Mouse (Mus musculus): ENCODE data around the gene Rspo3. TPM values are rescaled to one million over a fixed set of nuclear protein-coding genes. Genes with fewer than 3 reads are reported as not detected.

Gene Rspo3
- polyA plus RNA-seq, 1 experiment from 2014 or later: 10.3 TPM

DNA sequence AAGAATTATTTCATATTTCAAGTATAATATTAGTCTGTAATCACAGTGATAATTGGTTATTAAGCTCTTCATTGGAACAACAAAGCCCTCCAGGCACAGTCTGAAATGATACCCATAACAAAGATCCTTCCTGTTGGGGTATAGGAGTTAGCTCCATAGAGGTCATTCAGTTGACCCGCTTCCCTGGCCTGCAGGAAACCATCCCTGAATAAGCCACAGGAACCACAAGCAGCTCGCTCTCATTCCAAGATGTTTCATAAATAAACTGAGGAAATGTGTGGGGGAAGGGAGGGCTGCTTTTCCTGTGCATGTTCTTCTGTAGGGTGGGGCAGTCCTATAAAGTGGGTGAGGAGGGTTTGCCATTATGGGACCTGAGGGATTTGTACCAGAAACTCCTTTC lies 27.5 kb downstream of the Rspo3 start:
- Histone ChIP-seq H3K9me3 (replicated peaks; ENCODE audit: low read length) (no peaks in the 10 kb centered on the region), H3K27ac (no peak overlapping the region), H3K4me1 (replicated peaks; ENCODE audit: insufficient read depth, low read length) (no peaks in the 10 kb centered on the region), H3K36me3 (ENCODE audit: insufficient read depth, low read length) (no peaks in the 10 kb centered on the region), H3K4me2 (ENCODE audit: low read length) (no peak overlapping the region), H3K4me3 (replicated peaks; ENCODE audit: low read depth, low read length) (no peak overlapping the region), H3K9ac (ENCODE audit: low read depth, low read length) (no peak overlapping the region), H3K27me3 (ENCODE audit: insufficient read depth, low read length) (no peaks in the 10 kb centered on the region)
- peak; percentile 6 for DNase-seq (ENCODE audit: low spot score)
- no peak for ATAC-seq (replicated peaks; ENCODE audit: low FRiP score, low read depth)
- 46% methylated on average over 2 of the region's 2 CpGs for WGBS
- no peak for TF ChIP-seq CTCF (IDR thresholded peaks at IDR 0.05; ENCODE audit: low read depth)

DNA sequence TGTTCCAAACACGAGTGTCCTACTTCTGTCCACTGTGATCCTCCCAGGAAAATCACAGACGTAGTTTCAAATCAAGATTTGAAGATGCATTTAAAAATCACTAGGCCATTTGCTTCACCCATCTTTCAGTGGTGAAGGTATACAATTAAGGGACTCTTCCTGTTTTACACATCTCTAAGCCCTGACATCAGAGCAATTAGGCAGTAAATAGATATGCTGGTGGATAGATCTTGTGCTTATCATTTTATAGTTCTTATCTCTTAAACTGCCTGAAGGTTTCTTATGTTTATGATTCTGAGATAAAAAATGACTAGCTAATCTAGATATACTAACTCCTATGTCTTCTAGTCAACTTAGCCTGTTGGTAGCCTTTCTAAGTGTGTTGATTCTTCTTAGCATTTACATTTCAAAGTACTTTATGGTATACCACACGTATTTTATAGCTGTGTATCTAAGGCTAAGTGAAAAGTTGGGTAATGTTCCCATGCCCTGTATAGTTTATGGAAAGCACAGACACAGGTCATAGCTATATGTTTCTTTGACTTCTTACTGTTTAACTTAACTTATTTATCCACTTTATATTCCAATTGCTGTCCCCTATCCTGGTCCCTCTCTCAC lies 38.4 kb downstream of the Rspo3 start:
- ATAC-seq (replicated peaks; ENCODE audit: low FRiP score, low read depth) (no peak), DNase-seq (ENCODE audit: low spot score) (no peak)
- Histone ChIP-seq H3K27me3 (ENCODE audit: insufficient read depth, low read length) (no peaks in the 10 kb centered on the region), H3K9ac (ENCODE audit: low read depth, low read length) (no peak overlapping the region), H3K27ac (no peak overlapping the region), H3K36me3 (ENCODE audit: insufficient read depth, low read length) (no peaks in the 10 kb centered on the region), H3K4me1 (replicated peaks; ENCODE audit: insufficient read depth, low read length) (no peaks in the 10 kb centered on the region), H3K9me3 (replicated peaks; ENCODE audit: low read length) (no peaks in the 10 kb centered on the region), H3K4me3 (replicated peaks; ENCODE audit: low read depth, low read length) (no peak overlapping the region), H3K4me2 (ENCODE audit: low read length) (no peak overlapping the region)
- no peak for TF ChIP-seq CTCF (IDR thresholded peaks at IDR 0.05; ENCODE audit: low read depth)
- WGBS: 77% methylated on average over 3 of the region's 3 CpGs

DNA sequence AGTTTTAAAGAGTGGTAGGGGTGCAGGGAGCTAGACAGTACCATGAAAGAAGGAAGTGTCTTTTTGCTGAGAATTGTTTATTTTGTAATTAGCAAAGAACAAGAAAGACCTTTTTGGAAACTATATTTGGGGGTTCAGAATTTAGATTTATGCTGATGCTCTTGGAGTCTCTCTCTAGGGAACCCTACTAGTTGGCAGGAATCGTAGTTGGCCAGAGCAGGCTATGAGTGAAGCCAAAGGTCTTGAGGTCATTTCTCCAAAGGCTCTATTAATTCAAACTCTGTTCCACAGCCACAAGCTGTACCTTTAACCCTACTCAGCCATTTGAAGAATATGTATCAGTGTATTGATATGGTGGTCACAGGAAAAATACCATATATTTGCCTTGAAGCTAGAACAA lies 41.7 kb downstream of the Rspo3 start:
- Histone ChIP-seq H3K4me2 (ENCODE audit: low read length) (no peak overlapping the region), H3K9me3 (replicated peaks; ENCODE audit: low read length) (no peaks in the 10 kb centered on the region), H3K36me3 (ENCODE audit: insufficient read depth, low read length) (no peaks in the 10 kb centered on the region), H3K4me3 (replicated peaks; ENCODE audit: low read depth, low read length) (no peak overlapping the region), H3K4me1 (replicated peaks; ENCODE audit: insufficient read depth, low read length) (no peaks in the 10 kb centered on the region), H3K9ac (ENCODE audit: low read depth, low read length) (no peak overlapping the region), H3K27me3 (ENCODE audit: insufficient read depth, low read length) (no peaks in the 10 kb centered on the region), H3K27ac (no peak overlapping the region)
- no peak for TF ChIP-seq CTCF (IDR thresholded peaks at IDR 0.05; ENCODE audit: low read depth)
- ATAC-seq (replicated peaks; ENCODE audit: low FRiP score, low read depth): no peak
- WGBS: 68% methylated on average over 1 of the region's 1 CpGs
- DNase-seq (ENCODE audit: low spot score): no peak

DNA sequence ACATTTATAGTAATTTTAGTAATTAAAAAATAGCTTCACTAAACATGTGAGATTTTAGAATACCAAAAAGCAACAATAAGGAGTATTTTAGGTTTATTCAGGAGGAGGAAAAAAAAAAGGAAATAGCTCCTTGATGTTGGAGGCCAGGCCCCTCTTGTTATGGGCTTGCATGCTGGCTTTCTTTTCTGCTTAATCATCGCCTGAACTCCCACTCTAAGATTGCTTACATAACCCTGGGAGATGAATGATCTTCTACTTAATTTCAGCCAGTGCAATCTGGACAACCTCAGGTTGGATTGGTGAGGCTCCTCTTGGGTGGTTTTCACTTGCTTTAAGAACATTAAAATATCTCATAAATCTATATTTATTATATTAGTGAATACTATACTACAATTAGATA lies 54.7 kb downstream of the Rspo3 start:
- DNase-seq (ENCODE audit: low spot score) (no peak), ATAC-seq (replicated peaks; ENCODE audit: low FRiP score, low read depth) (no peak)
- no peak for TF ChIP-seq CTCF (IDR thresholded peaks at IDR 0.05; ENCODE audit: low read depth)
- Histone ChIP-seq H3K9ac (ENCODE audit: low read depth, low read length) (no peak overlapping the region), H3K4me2 (ENCODE audit: low read length) (no peak overlapping the region), H3K9me3 (replicated peaks; ENCODE audit: low read length) (no peaks in the 10 kb centered on the region), H3K36me3 (ENCODE audit: insufficient read depth, low read length) (no peaks in the 10 kb centered on the region), H3K27ac (no peak overlapping the region), H3K4me3 (replicated peaks; ENCODE audit: low read depth, low read length) (no peak overlapping the region), H3K4me1 (replicated peaks; ENCODE audit: insufficient read depth, low read length) (no peaks in the 10 kb centered on the region), H3K27me3 (ENCODE audit: insufficient read depth, low read length) (no peaks in the 10 kb centered on the region)
- WGBS: 29% methylated on average over 1 of the region's 1 CpGs

DNA sequence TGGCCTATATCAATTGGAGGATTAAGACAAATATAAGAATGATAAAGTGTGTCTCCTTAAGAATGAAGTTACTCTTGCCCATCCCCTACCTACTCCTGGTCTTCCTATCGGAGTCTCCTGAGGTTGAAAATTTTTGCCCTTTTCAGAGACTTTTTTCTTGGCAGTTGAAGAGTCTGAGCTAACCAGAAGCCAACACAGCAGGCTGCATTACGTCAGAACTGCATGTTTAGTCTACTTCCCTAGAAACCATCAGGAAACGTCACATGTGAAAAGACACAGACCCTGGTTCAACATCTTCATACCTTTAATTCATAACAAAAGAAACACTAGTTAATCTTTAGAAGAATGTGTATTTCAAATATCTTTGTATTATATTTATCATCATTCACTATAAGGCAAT lies 56.3 kb downstream of the Rspo3 start:
- ATAC-seq (replicated peaks; ENCODE audit: low FRiP score, low read depth): no peak
- H3K9me3 ChIP-seq (replicated peaks; ENCODE audit: low read length): no peaks in the 10 kb centered on the region
- TF ChIP-seq CTCF (IDR thresholded peaks at IDR 0.05; ENCODE audit: low read depth): no peak

DNA sequence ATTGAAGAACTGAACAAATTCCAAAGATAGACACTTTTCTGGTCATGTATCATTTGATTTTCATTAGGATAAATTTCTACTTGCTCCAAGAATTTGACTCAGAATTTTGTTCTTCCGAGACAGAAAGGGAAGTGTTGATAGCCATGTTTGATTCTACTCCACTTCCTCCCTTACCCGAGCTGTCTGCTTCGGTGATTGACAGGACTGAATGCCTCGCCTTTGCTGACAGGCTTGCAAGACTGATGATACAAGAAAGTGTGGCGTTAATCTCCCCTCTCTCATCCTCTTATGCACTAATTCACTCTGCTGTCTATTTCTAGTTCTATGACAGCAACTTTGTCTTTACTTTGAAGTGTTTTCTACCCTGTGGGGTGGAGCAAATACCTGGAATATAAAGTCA lies 65.2 kb downstream of the Rspo3 start:
- ATAC-seq (replicated peaks; ENCODE audit: low FRiP score, low read depth): no peak
- no peaks in the 10 kb centered on the region for H3K4me1 ChIP-seq (replicated peaks; ENCODE audit: insufficient read depth, low read length)
- H3K27ac ChIP-seq: no peak overlapping the region
- H3K9ac ChIP-seq (ENCODE audit: low read depth, low read length): no peak overlapping the region
- no peaks in the 10 kb centered on the region for H3K27me3 ChIP-seq (ENCODE audit: insufficient read depth, low read length)
- WGBS: 72% methylated on average over 5 of the region's 5 CpGs
- DNase-seq (ENCODE audit: low spot score): no peak
- no peak overlapping the region for H3K4me3 ChIP-seq (replicated peaks; ENCODE audit: low read depth, low read length)
- TF ChIP-seq CTCF (IDR thresholded peaks at IDR 0.05; ENCODE audit: low read depth): no peak
- H3K36me3 ChIP-seq (ENCODE audit: insufficient read depth, low read length): no peaks in the 10 kb centered on the region
- no peak overlapping the region for H3K4me2 ChIP-seq (ENCODE audit: low read length)
- no peaks in the 10 kb centered on the region for H3K9me3 ChIP-seq (replicated peaks; ENCODE audit: low read length)

More for the DNA sequence above, 56.3 kb downstream of the Rspo3 start:
- Histone ChIP-seq H3K27me3 (ENCODE audit: insufficient read depth, low read length) (no peaks in the 10 kb centered on the region), H3K9ac (ENCODE audit: low read depth, low read length) (no peak overlapping the region), H3K4me1 (replicated peaks; ENCODE audit: insufficient read depth, low read length) (no peaks in the 10 kb centered on the region), H3K36me3 (ENCODE audit: insufficient read depth, low read length) (no peaks in the 10 kb centered on the region), H3K4me2 (ENCODE audit: low read length) (no peak overlapping the region), H3K4me3 (replicated peaks; ENCODE audit: low read depth, low read length) (no peak overlapping the region), H3K27ac (no peak overlapping the region)
- no peak for DNase-seq (ENCODE audit: low spot score)
- 70% methylated on average over 3 of the region's 3 CpGs for WGBS

DNA sequence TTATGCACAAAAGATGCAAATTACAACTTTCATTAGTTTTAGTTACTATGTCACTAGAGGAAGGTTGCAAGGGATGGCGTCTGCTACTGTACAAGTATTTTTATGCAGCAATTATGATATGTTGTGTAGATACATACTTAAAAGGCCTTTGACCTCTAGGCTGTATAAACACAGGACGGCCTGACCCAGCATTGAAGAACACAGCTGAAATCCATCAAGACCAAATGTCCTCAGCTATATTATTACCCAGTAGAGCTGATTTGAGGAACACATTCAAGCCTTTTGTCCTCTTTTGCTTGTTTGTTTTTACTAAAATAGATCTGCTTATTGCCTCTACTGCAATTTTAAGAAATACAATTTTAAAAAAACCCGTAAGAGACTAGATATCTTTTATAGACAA lies 75.6 kb downstream of the Rspo3 start:
- no peak overlapping the region for H3K4me2 ChIP-seq (ENCODE audit: low read length)

More for the DNA sequence above, 75.6 kb downstream of the Rspo3 start:
- no peaks in the 10 kb centered on the region for H3K27me3 ChIP-seq (ENCODE audit: insufficient read depth, low read length)
- H3K27ac ChIP-seq: no peak overlapping the region
- H3K9ac ChIP-seq (ENCODE audit: low read depth, low read length): no peak overlapping the region
- no peaks in the 10 kb centered on the region for H3K9me3 ChIP-seq (replicated peaks; ENCODE audit: low read length)
- TF ChIP-seq CTCF (IDR thresholded peaks at IDR 0.05; ENCODE audit: low read depth): no peak
- ATAC-seq (replicated peaks; ENCODE audit: low FRiP score, low read depth) (no peak; the same call in 1 of the 2 replicates), DNase-seq (ENCODE audit: low spot score) (peak; percentile 40)
- H3K4me3 ChIP-seq (replicated peaks; ENCODE audit: low read depth, low read length): no peak overlapping the region
- H3K4me1 ChIP-seq (replicated peaks; ENCODE audit: insufficient read depth, low read length): no peaks in the 10 kb centered on the region
- 61% methylated on average over 3 of the region's 3 CpGs for WGBS
- H3K36me3 ChIP-seq (ENCODE audit: insufficient read depth, low read length): no peaks in the 10 kb centered on the region
